Mouse (Mus musculus) ES-E14 (cell line): ENCODE measurements around the gene Scrt2. TPM values are rescaled to one million over a fixed set of nuclear protein-coding genes. Genes with fewer than 3 reads are reported as not detected.

Experiments used
- DNase-seq: peaks from one replicate; pipeline ENCODE4 v3.0.0-alpha.2; 2013; ENCODE audit warnings: low read depth, low spot score
- H3K27ac ChIP-seq: 2 replicates; pipeline ENCODE4 v1.5.1; 2012; ENCODE audit warnings: low read depth, mild to moderate bottlenecking, low read length, moderate library complexity, mixed read lengths; ENCODE audit not compliant: poor library complexity, insufficient read depth, severe bottlenecking
- H3K36me3 ChIP-seq: 2 replicates; pipeline ENCODE4 v1.6.1; 2012; ENCODE audit warnings: mild to moderate bottlenecking, low read length, moderate library complexity, mixed read lengths; ENCODE audit not compliant: control insufficient read depth, poor library complexity, insufficient read depth, severe bottlenecking
- H3K4me1 ChIP-seq, 2 experiments: fragments of 150-350 bp in 1 of 2; sonication (generic) in 1 of 2; 2 replicates each; pipeline ENCODE4 v1.6.1; 2012; ENCODE audit warnings: low read length in 2 of 2, mild to moderate bottlenecking in 1 of 2, mixed read lengths in 1 of 2; ENCODE audit not compliant: control insufficient read depth in 2 of 2, insufficient read depth in 2 of 2, poor library complexity in 1 of 2
- H3K4me3 ChIP-seq, 2 experiments: fragments of 150-350 bp in 1 of 2; sonication (generic) in 1 of 2; 2 replicates each; pipeline ENCODE4 v1.5.1; 2012; ENCODE audit warnings: low read length in 2 of 2, low read depth in 1 of 2, mild to moderate bottlenecking in 1 of 2, mixed read lengths in 1 of 2; ENCODE audit not compliant: insufficient read depth in 1 of 2, poor library complexity in 1 of 2, severe bottlenecking in 1 of 2
- H3K9ac ChIP-seq: 2 replicates; pipeline ENCODE4 v1.6.1; 2012; ENCODE audit warnings: low read depth, mild to moderate bottlenecking, low read length, mixed read lengths; ENCODE audit not compliant: poor library complexity, insufficient read depth, severe bottlenecking
- H3K9me3 ChIP-seq: fragments of 150-350 bp; sonication (generic); 2 replicates; pipeline ENCODE4 v1.6.1; 2012; ENCODE audit warnings: low read depth, mild to moderate bottlenecking, low read length; ENCODE audit not compliant: control insufficient read depth, insufficient read depth
- CHD2 ChIP-seq: IDR thresholded peaks from 2 replicates; pipeline ENCODE4 v1.6.1; 2014; ENCODE audit warnings: mild to moderate bottlenecking, low read depth, low read length, inconsistent platforms
- HCFC1 ChIP-seq: IDR thresholded peaks from 2 replicates; pipeline ENCODE4 v1.6.1; 2012; ENCODE audit warnings: low read length, inconsistent platforms, borderline replicate concordance; ENCODE audit not compliant: insufficient read depth
- MAFK ChIP-seq: IDR thresholded peaks from 2 replicates; pipeline ENCODE4 v1.6.1; 2014; ENCODE audit warnings: mild to moderate bottlenecking, low read depth, low read length, inconsistent platforms; ENCODE audit not compliant: insufficient read depth
- ZC3H11A ChIP-seq: IDR thresholded peaks from 2 replicates; pipeline ENCODE4 v1.6.1; 2012; ENCODE audit warnings: low read depth, mild to moderate bottlenecking, inconsistent platforms, low read length, borderline replicate concordance
- ZNF384 ChIP-seq: IDR thresholded peaks from 2 replicates; pipeline ENCODE4 v1.6.1; 2012; ENCODE audit warnings: low read depth, low read length, inconsistent platforms
- in situ Hi-C, 2 experiments: fragments of 600-800 bp; cut with MboI; formaldehyde crosslinking; loops; one replicate each; pipeline ENCODE4 v1.15.1; 2025; ENCODE audit warnings: low sequenced_read_pairs in 2 of 2, inconsistent platforms in 1 of 2; ENCODE audit not compliant: unreplicated experiment in 2 of 2
- total RNA-seq: library from RNA; depleted of rRNA; stranded (reverse); fragments of 300-350 nt; gene quantifications from 2 replicates; pipeline ENCODE4 v1.2.3, GENCODE M21; 2012

The Scrt2 gene
- total RNA-seq, 1 experiment: 0.04 TPM

DNA sequence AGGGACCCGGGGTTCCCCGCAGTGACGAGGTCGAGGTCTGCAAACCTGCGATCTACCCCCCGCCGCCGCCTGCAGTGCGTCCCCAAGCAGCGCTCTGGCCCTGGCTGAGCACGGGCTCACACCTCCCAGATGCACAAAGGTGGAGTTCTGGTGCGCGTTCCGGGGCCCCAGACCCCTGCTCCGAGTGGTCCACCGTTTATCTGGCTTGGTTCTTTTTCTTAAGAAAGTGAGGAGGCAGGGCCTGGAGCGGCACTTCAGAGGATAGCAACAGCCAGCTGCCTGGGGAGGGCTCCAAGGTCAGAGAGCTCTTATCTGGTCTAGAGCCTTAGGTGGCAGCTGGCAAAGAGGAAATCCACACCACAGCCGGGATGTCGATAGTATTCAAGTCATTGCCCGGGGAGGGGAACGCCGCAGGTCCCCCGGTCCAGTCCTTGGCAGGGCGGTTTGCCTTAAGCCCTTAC lies 32.3 kb upstream of the Scrt2 start:
- TF ChIP-seq ZC3H11A (no peak), ZNF384 (no peak), MAFK (no peak), CHD2 (no peak), HCFC1 (no peak)
- Histone ChIP-seq H3K9ac (peak overlapping the region; percentile 32), H3K4me3 (peak overlapping the region; percentile 60 to 63), H3K9me3 (no peaks in the 10 kb centered on the region), H3K27ac (no peak overlapping the region; the same call in 1 of the 2 replicates), H3K4me1 (peaks cover 5 to 17% of the 10 kb centered on the region in 2 experiments; a peak in 3 of 4 replicates), H3K36me3 (no peaks in the 10 kb centered on the region)
- in situ Hi-C loops: no loop called here
- no peak for DNase-seq

DNA sequence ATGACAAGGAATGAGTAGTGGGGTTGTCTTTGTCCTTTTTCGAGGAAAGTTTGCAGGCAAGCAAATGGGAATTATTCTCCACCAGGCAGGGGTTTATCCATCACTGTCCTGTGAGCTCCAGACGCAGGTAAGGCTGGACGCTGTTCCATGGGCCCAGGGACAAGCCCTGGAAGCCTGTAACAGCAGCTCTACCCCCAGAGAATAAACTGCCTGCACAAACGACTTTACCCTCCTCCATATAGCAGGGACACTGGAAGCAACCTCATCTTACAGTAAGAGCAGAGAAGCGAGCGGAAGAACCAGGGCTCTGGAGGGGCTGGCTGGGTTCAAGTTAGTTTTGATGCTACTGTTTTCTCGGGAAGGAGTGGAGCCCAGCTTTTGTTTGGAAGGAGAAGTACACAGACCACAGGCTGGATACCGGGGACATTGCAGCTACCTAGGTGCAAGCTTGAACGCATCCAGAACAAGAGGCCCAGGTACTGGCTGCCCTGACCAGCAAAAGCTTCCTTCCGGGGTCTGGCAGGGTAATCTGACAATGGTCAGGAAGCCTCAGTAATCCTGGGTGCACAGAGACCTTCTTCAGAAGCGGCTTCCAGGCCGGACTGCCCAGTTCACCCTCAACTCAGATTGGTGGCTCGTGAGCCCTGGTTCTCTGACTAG lies 31.6 kb upstream of the Scrt2 start:
- H3K4me3 ChIP-seq: peak overlapping the region in 1 of 2 experiments; percentile 63; a peak in 1 of 4 replicates
- no peaks in the 10 kb centered on the region for H3K36me3 ChIP-seq
- TF ChIP-seq HCFC1 (no peak), MAFK (no peak), ZNF384 (no peak), CHD2 (no peak), ZC3H11A (no peak)
- in situ Hi-C loops: no loop called here
- DNase-seq: no peak
- H3K4me1 ChIP-seq: peaks cover 5 to 17% of the 10 kb centered on the region in 2 experiments; a peak in 3 of 4 replicates
- no peak overlapping the region for H3K9ac ChIP-seq
- no peaks in the 10 kb centered on the region for H3K9me3 ChIP-seq
- H3K27ac ChIP-seq: no peak overlapping the region; the same call in 1 of the 2 replicates

DNA sequence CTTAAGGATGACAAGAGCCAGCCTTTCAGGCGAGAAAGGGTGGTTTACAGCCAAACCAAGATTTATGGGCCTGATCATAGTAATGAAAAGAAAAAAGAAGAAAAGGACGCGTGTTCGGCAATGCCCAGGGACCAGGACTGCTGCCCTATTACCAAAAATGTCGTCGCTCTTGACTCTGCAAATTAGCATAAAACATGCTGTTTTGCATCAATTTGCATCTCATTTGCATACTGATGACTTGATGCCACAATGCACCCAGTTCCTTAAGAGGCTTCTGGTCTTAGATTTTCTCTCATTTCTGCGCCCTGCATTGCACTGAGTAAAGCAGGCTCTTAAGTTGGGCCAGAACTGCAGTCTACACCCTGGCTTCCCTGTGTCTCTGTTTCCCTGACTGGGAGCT lies 31.0 kb upstream of the Scrt2 start:
- TF ChIP-seq ZNF384: no peak
- TF ChIP-seq ZC3H11A: no peak
- TF ChIP-seq HCFC1: no peak
- no peak for TF ChIP-seq CHD2
- Histone ChIP-seq H3K27ac (no peak overlapping the region), H3K9ac (no peak overlapping the region), H3K36me3 (no peaks in the 10 kb centered on the region), H3K4me1 (peaks cover 5 to 17% of the 10 kb centered on the region in 2 experiments; a peak in 3 of 4 replicates), H3K9me3 (no peaks in the 10 kb centered on the region), H3K4me3 (no peak overlapping the region)
- no peak for DNase-seq
- in situ Hi-C loops: no loop called here

DNA sequence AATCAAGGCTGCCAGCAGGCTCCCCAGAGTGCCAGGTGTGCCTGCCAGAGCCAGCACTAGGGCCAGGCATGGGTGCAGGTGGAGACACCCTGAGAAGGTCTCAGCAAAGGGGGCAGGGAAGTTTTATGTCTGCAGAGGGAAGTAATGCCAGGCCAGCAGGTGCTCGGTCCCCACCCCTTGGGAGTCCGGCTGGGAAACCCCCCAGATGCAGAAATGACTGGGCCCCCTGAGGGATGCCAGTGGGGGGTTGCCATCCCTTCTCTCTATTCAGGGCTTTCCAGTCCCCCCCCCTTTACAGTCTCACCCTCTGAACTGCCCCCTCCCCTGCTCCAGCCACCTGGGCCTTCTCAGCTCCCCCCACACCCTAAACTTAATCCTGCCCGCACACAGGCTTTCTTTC lies 29.3 kb upstream of the Scrt2 start:
- peaks cover 5 to 20% of the 10 kb centered on the region in 2 experiments; a peak in 3 of 4 replicates for H3K4me1 ChIP-seq
- TF ChIP-seq ZNF384 (no peak), CHD2 (no peak), ZC3H11A (no peak), MAFK (no peak), HCFC1 (no peak)
- no peaks in the 10 kb centered on the region for H3K9me3 ChIP-seq
- H3K9ac ChIP-seq: no peak overlapping the region
- H3K36me3 ChIP-seq: no peaks in the 10 kb centered on the region
- no peak for DNase-seq
- H3K27ac ChIP-seq: no peak overlapping the region
- in situ Hi-C loops: no loop called here
- H3K4me3 ChIP-seq: no peak overlapping the region
